Mouse (Mus musculus): ENCODE data around the gene Ctsh. TPM values are rescaled to one million over a fixed set of nuclear protein-coding genes. Genes with fewer than 3 reads are reported as not detected.
A peak's percentile ranks its signal among the peaks of the same experiment; 100 is the strongest.
"Not testable (repeated sequence)": the region's sequence is repeated elsewhere in the genome, so short reads cannot be mapped to it uniquely, and the experiment has no call there.

Gene Ctsh
- total and polyA plus RNA-seq, 2 experiments = 109 to 551 TPM

DNA sequence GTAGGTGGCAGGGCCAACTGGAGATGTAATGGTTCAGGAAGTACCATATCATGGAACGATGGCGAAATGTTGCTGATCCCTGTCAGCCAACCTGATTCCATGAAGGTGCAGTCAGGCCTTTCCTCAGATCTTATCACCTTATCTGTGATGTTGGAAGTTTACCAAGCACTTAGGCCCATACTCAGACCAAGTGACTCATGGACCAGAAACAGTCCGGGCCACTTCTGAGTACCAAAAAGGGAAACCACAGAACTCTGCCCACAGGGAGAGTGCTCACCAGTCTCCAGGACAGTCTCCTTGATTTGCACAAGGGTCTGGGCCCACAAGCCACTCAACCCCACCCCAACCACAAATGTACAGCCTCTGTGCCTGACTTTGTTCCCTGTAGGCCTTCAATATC lies 18.2 kb upstream of the Ctsh start:
- Histone ChIP-seq H3K4me1 (ENCODE audit: control insufficient read depth, insufficient read depth, low read length) (no peaks in the 10 kb centered on the region), H3K79me2 (ENCODE audit: control insufficient read depth, insufficient read depth, low read length) (no peaks in the 10 kb centered on the region), H3K4me3 (ENCODE audit: insufficient read depth, low read depth, low read length) (no peak overlapping the region), H3K9ac (ENCODE audit: low read depth, low read length) (no peak overlapping the region), H3K27me3 (ENCODE audit: control insufficient read depth, insufficient read depth, low read length) (no peaks in the 10 kb centered on the region), H3K36me3 (ENCODE audit: control insufficient read depth, insufficient read depth, low read length) (no peaks in the 10 kb centered on the region), H3K27ac (replicated peaks; ENCODE audit: insufficient read depth, low read depth, low read length) (no peak overlapping the region)
- 83% methylated on average over 3 of the region's 3 CpGs for WGBS
- no peak for DNase-seq (ENCODE audit: extremely low read depth, low read depth, low spot score)
- TF ChIP-seq POLR2A (IDR thresholded peaks at IDR 0.05; ENCODE audit: extremely low read depth, insufficient read depth, low read length) = no peak
- TF ChIP-seq CTCF (IDR thresholded peaks at IDR 0.05; ENCODE audit: low read depth, low read length) = no peak

DNA sequence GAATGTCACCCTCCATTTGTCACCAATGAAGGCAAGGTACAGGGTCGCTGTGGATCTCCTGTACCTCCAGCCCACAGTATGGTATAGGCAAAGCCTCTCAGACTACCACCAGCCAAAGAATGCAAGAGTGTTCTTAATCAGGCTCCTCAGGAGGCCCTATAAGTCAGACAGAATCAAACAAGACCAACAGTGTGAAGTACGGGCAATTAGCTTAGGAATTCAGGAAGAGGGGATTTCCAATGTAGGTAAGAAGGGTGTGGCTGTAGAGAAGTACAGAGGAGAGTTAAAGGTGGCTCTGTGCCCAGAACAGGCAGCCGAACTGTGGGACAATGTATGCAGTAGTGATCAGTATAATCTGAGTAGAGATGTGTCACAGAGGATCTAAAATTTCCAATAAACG lies 17.6 kb upstream of the Ctsh start:
- no peak overlapping the region for H3K27ac ChIP-seq (replicated peaks; ENCODE audit: insufficient read depth, low read depth, low read length)
- H3K4me1 ChIP-seq (ENCODE audit: control insufficient read depth, insufficient read depth, low read length) = no peaks in the 10 kb centered on the region
- 90% methylated on average over 4 of the region's 4 CpGs for WGBS
- H3K4me3 ChIP-seq (ENCODE audit: insufficient read depth, low read depth, low read length) = no peak overlapping the region
- no peak overlapping the region for H3K9ac ChIP-seq (ENCODE audit: low read depth, low read length)
- no peaks in the 10 kb centered on the region for H3K36me3 ChIP-seq (ENCODE audit: control insufficient read depth, insufficient read depth, low read length)
- H3K27me3 ChIP-seq (ENCODE audit: control insufficient read depth, insufficient read depth, low read length) = no peaks in the 10 kb centered on the region
- H3K79me2 ChIP-seq (ENCODE audit: control insufficient read depth, insufficient read depth, low read length) = no peaks in the 10 kb centered on the region
- no peak for DNase-seq (ENCODE audit: extremely low read depth, low read depth, low spot score)
- TF ChIP-seq POLR2A (IDR thresholded peaks at IDR 0.05; ENCODE audit: extremely low read depth, insufficient read depth, low read length) = no peak
- no peak for TF ChIP-seq CTCF (IDR thresholded peaks at IDR 0.05; ENCODE audit: low read depth, low read length)

DNA sequence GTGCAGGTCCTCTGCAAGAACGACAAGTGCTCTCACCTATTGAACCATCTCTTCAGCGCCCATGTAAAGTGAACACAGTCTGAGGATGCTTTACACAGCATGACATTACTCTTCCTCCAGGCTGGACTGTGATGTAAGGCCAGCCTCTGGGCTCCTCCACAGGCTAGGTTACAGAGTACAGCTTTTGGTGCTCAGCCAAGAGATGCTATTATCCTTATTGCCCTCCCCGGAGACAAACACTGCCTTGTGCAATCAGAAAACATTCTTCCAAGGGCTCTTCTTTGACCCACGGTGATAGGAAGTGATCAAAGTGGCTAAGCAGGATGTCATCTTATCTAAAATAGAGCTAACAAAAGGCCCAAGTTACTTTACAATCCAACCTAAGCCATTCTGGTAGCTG lies 15.4 kb upstream of the Ctsh start:
- DNase-seq (ENCODE audit: extremely low read depth, low read depth, low spot score) = no peak
- Histone ChIP-seq H3K4me1 (ENCODE audit: control insufficient read depth, insufficient read depth, low read length) (no peaks in the 10 kb centered on the region), H3K36me3 (ENCODE audit: control insufficient read depth, insufficient read depth, low read length) (no peaks in the 10 kb centered on the region), H3K27me3 (ENCODE audit: control insufficient read depth, insufficient read depth, low read length) (no peaks in the 10 kb centered on the region), H3K79me2 (ENCODE audit: control insufficient read depth, insufficient read depth, low read length) (no peaks in the 10 kb centered on the region), H3K4me3 (ENCODE audit: insufficient read depth, low read depth, low read length) (no peak overlapping the region), H3K27ac (replicated peaks; ENCODE audit: insufficient read depth, low read depth, low read length) (no peak overlapping the region), H3K9ac (ENCODE audit: low read depth, low read length) (no peak overlapping the region)
- TF ChIP-seq CTCF (IDR thresholded peaks at IDR 0.05; ENCODE audit: low read depth, low read length) = no peak
- no peak for TF ChIP-seq POLR2A (IDR thresholded peaks at IDR 0.05; ENCODE audit: extremely low read depth, insufficient read depth, low read length)
- 50% methylated on average over 4 of the region's 4 CpGs for WGBS

DNA sequence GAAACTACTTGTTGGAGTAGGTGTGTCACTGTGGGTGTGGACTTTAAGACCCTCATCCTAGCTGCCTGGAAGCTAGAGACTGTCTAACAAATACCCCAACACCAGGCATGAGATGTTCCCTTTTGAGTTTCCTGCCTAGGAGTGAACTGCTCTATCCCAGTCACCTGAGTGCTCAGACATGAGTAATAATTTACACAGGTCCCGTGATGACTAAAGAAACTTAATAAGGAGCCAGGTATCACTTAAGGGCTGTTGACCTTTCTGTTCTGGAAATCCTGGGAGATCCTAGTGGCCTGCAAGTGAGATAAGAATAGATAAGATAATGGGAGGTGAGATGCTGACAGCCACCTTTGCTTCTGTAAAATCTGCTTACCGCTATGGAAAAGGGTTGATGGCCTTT lies 13.0 kb upstream of the Ctsh start:
- Histone ChIP-seq H3K4me1 (ENCODE audit: control insufficient read depth, insufficient read depth, low read length) (no peaks in the 10 kb centered on the region), H3K79me2 (ENCODE audit: control insufficient read depth, insufficient read depth, low read length) (no peaks in the 10 kb centered on the region), H3K9ac (ENCODE audit: low read depth, low read length) (no peak overlapping the region), H3K27ac (replicated peaks; ENCODE audit: insufficient read depth, low read depth, low read length) (no peak overlapping the region), H3K36me3 (ENCODE audit: control insufficient read depth, insufficient read depth, low read length) (no peaks in the 10 kb centered on the region), H3K4me3 (ENCODE audit: insufficient read depth, low read depth, low read length) (no peak overlapping the region), H3K27me3 (ENCODE audit: control insufficient read depth, insufficient read depth, low read length) (no peaks in the 10 kb centered on the region)
- WGBS = 48% methylated on average over 2 of the region's 2 CpGs
- no peak for DNase-seq (ENCODE audit: extremely low read depth, low read depth, low spot score)
- TF ChIP-seq CTCF (IDR thresholded peaks at IDR 0.05; ENCODE audit: low read depth, low read length) (no peak), POLR2A (IDR thresholded peaks at IDR 0.05; ENCODE audit: extremely low read depth, insufficient read depth, low read length) (no peak)

DNA sequence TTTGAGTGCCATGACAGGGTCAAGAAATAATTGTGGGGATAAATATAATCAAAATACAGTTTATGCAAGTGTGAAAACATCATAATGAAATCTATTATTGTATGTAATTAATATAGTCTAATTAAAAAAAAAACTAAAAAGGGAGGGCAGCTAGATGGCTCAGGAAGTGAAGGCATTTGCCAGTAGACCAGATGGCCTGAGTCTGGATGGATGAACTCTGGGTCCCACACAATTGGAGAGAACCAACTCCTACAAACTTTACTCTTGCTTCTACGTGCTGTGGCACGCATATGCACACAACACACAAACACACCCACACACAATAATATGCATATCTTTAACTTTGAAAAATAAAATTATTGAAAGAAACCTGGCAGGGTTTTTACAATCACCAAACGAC lies 12.4 kb upstream of the Ctsh start:
- H3K9ac ChIP-seq (ENCODE audit: low read depth, low read length) = no peak overlapping the region
- no peak overlapping the region for H3K27ac ChIP-seq (replicated peaks; ENCODE audit: insufficient read depth, low read depth, low read length)
- H3K4me1 ChIP-seq (ENCODE audit: control insufficient read depth, insufficient read depth, low read length) = no peaks in the 10 kb centered on the region
- H3K79me2 ChIP-seq (ENCODE audit: control insufficient read depth, insufficient read depth, low read length) = no peaks in the 10 kb centered on the region
- no peaks in the 10 kb centered on the region for H3K36me3 ChIP-seq (ENCODE audit: control insufficient read depth, insufficient read depth, low read length)
- no peak overlapping the region for H3K4me3 ChIP-seq (ENCODE audit: insufficient read depth, low read depth, low read length)
- TF ChIP-seq CTCF (IDR thresholded peaks at IDR 0.05; ENCODE audit: low read depth, low read length) = no peak
- DNase-seq (ENCODE audit: extremely low read depth, low read depth, low spot score) = no peak
- WGBS = 92% methylated on average over 3 of the region's 3 CpGs
- H3K27me3 ChIP-seq (ENCODE audit: control insufficient read depth, insufficient read depth, low read length) = no peaks in the 10 kb centered on the region

DNA sequence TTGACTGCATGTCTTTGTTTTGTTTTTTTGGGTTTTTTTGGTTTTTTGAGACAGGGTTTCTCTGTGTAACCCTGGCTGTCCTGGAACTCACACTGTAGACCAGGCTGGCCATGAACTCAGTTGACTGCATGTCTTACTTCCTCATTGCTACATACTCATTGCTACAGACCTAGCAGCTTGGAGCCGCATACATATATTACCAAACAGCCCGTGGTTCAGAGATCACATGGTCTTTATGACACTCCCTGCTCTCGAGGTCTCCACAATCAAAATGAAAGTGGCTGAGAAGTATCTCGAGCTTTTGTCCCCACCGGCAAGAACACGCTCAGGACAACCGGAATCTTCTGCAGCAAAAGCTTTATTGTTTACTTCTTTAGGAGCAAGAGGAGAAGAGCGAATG lies 11.0 kb upstream of the Ctsh start:
- not testable (repeated sequence) for H3K9ac ChIP-seq (ENCODE audit: low read depth, low read length); H3K36me3 ChIP-seq (ENCODE audit: control insufficient read depth, insufficient read depth, low read length); H3K27me3 ChIP-seq (ENCODE audit: control insufficient read depth, insufficient read depth, low read length); H3K79me2 ChIP-seq (ENCODE audit: control insufficient read depth, insufficient read depth, low read length); H3K4me1 ChIP-seq (ENCODE audit: control insufficient read depth, insufficient read depth, low read length); H3K4me3 ChIP-seq (ENCODE audit: insufficient read depth, low read depth, low read length); H3K27ac ChIP-seq (replicated peaks; ENCODE audit: insufficient read depth, low read depth, low read length)
- peak; percentile 42 for DNase-seq (ENCODE audit: extremely low read depth, low read depth, low spot score)
- 94% methylated on average over 8 of the region's 8 CpGs for WGBS

All from liver, adult 2 months (tissue).